Mouse (Mus musculus) thymus, postnatal 0 days (tissue): Measurements from ENCODE around the gene Lrrc41. TPM values are rescaled to one million over a fixed set of nuclear protein-coding genes. Genes with fewer than 3 reads are reported as not detected.

ENCODE experiments used
- DNase-seq: peaks from one replicate; pipeline ENCODE4 v3.0.0-alpha.2; 2015; ENCODE audit warnings: low spot score
- polyA plus RNA-seq: library from polyadenylated mRNA; unstranded; fragments of >200 nt; fragmentation: Nextera tagmentation; extraction: Ambion mirVana; gene quantifications from 2 replicates; pipeline ENCODE4 v1.2.1, GENCODE M21; 2015

Gene Lrrc41
- polyA plus RNA-seq, 1 experiment from 2014 or later = 41.6 TPM

DNA sequence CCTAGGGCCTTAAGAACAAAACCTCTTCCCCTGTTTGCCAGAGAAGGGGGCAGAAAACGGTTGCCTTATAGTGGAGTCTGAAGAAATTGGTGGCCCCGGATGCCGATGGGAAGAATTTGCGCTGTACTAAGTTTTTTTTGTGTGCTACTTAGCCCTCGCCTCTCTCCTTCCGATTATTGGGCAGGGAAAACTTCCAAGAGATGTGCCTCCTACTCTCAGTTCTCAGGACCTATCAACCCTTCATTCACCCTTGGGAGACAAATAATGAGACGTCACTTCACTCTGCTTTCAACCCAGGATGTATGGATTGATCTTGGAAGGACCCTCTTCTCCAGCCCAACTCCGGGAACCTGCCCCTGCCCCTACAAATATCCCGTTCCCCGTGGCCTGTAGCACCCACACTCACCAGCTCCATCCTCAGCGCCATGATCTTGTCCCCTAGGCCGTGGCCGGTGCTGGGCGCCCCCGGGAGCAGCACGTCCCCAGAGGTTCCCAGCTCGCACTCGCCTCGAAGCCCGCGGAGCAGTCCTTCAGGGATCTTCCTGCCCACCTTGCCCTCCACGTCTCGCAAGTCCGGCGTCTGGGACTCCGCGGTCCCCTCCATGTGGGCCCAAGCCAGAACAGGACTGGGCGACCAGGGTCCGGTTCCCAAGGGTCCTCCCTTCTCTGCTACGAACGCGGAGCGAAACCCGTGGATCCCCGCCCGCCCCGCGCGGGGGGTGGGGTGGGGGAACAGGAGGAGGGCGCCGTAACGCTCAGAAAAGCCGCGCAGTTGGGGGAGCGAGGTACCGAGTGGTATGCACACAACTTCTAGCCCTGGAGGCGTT, 69.0 kb downstream of the Lrrc41 start:
- DNase-seq = peak; percentile 54

Other genes starting within 250 kb of the Lrrc41 start
- gene Mob3c, start 247.2 kb upstream of the Lrrc41 start, polyA plus RNA-seq = 8.5 and 9.4 TPM in 2 replicates
- gene Mknk1, start 236.1 kb upstream of the Lrrc41 start, polyA plus RNA-seq = 41.3 and 42.5 TPM in 2 replicates
- not detected in 2 replicates for gene Kncn, start 190.9 kb upstream of the Lrrc41 start, polyA plus RNA-seq
- gene 6430628N08Rik, start 184.6 kb upstream of the Lrrc41 start, polyA plus RNA-seq = not detected in 2 replicates
- 0.04 and 0.05 TPM in 2 replicates for gene Dmbx1, start 135.3 kb upstream of the Lrrc41 start, polyA plus RNA-seq
- gene Faah, start 57.3 kb upstream of the Lrrc41 start, polyA plus RNA-seq = 3.9 and 4.7 TPM in 2 replicates
- gene Nsun4, start 21.4 kb upstream of the Lrrc41 start, polyA plus RNA-seq = 17.9 and 18.6 TPM in 2 replicates
- gene Uqcrh, start 198 bp upstream of the Lrrc41 start, polyA plus RNA-seq = 652 and 689 TPM in 2 replicates
- gene Rad54l, start 48.4 kb downstream of the Lrrc41 start, polyA plus RNA-seq = 26.0 and 26.4 TPM in 2 replicates
- gene Pomgnt1, start 48.6 kb downstream of the Lrrc41 start, polyA plus RNA-seq = 28.6 and 30.5 TPM in 2 replicates
- gene Lurap1, start 76.1 kb downstream of the Lrrc41 start, polyA plus RNA-seq = 0.87 and 1.1 TPM in 2 replicates
- gene Tspan1, start 92.3 kb downstream of the Lrrc41 start, polyA plus RNA-seq = 3.2 and 4.1 TPM in 2 replicates
- not detected in 2 replicates for gene 1700042G07Rik, start 98.1 kb downstream of the Lrrc41 start, polyA plus RNA-seq
- not detected in 2 replicates for gene Gm49337, start 98.1 kb downstream of the Lrrc41 start, polyA plus RNA-seq
- gene Pik3r3, start 146.3 kb downstream of the Lrrc41 start, polyA plus RNA-seq = 4.2 and 4.7 TPM in 2 replicates